Mouse (Mus musculus): ENCODE measurements around the gene Olfr531.

Gene Olfr531

DNA sequence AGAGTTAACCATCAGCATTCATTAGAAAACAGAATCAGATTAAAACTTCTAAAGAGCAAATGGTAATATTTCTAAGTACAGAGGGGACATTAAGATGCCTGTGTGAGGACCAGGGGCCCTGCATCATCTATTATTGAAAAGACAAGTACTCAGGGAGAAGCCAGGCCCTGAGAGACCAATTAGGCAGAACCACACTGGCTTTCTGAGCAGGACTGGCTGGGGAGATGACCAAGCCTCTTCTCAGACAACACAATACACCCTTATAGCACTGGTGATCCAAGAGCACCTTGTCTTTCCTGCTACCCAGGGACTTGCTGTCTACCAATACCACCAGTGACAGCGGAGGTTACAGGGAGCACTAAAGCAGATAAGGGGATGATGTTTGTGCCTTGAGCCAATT is at the start of gene Olfr531:
Gene Olfr531 (minus strand): TSS at position 101 of the 400 bp plus-strand sequence.
- DNase-seq: no peak

DNA sequence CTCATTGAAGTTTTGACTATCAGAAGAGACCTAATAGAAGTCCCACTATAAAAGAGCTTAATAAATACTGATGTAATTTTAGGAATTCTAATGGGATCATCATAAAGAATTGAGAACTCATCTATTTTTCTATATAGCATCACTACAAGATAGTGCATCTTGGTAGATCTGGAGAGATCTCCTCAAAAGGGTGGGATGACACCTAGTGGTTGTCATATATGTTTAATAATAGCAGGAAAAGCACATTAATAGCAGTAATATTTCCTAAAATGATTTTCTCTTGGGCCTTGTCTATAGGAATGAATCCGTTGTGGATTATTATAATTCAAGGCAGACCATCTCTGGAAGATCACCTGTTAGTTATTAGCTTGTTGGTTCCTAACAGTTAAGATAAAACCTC is 40.4 kb upstream of the Olfr531 start:
- no peak for DNase-seq

DNA sequence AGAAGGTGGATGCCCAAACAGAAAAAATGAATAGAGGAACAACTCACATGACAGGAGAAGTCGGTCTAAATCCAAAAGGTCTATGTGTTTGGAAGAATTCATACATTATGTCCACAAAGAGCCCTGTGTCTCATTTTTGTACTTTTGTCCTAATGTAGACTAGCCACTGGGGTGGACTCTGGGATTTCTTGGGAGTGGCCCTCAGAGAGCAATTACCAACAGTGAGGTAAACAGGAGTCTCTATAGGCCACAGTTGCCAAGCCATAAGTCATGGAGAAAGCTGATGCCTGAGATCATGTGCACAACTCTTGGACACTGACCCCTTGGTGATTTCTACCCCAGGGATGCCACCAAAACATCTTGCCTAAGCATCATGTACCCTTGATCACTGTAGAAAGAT is 18.8 kb upstream of the Olfr531 start, which contains the start of gene Olfr532:
Gene Olfr532 (minus strand): TSS at position 101 of the 400 bp plus-strand sequence.
- DNase-seq: no peak

DNA sequence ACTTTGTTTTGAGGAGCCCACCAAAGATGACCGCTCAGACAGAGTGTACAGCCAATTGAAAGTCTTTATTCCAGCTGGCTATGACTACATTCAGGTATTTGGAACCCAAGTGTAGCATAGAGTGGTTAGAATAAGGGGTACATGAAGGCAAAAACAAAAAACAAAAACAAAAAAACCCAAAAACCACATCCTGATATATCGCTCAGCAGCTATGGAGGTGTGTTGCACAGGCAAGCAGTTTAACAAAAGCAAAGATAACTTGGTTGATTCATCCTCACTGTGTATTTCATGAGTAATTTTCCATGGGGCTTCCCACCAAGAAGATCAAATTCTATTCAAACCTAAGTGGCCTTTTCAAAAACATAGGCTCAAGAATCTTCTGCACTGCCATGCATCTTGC is 25.8 kb downstream of the Olfr531 start:
- DNase-seq: no peak

DNA sequence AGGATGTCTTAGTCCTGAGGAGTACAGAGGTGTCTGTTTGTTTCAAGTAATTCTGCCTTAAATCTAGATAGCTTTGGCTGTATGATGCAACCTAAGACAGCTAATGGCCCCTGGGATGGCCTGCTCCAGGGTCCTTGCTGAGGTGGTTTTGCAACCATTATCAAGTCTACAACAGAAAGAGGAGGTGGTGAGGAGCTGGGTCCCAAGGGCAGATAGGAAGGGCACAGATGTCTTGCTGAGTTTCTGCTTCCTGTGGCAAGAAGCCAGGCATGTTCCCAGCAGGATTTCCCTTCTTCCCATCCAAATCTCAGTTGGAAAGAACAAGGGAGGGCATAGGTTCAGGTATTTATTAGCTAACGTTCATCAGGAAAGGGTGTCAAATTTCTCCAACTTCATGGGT is 26.5 kb downstream of the Olfr531 start, which contains the start of gene Olfr530:
Gene Olfr530 (minus strand): TSS at position 101 of the 400 bp plus-strand sequence.
- DNase-seq: no peak

DNA sequence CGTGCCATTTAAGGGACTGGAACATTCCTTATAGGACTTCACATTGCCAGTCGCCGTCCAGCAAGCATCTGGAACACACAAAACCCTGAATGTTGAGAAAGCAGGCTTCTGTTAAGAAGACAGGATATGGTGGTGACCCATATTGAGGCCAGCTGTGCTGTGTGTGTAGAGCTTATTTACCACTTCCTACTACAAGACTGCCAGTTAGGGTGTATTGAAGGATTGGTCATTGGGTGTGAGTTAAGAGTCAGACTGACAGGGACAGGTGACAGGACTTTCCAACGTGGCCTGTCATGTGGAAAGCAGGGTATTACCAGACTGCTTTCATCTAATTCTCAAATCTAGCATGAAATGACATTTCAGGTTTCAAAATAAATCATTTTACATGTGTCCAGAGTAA is 28.4 kb downstream of the Olfr531 start:
- no peak for DNase-seq

DNA sequence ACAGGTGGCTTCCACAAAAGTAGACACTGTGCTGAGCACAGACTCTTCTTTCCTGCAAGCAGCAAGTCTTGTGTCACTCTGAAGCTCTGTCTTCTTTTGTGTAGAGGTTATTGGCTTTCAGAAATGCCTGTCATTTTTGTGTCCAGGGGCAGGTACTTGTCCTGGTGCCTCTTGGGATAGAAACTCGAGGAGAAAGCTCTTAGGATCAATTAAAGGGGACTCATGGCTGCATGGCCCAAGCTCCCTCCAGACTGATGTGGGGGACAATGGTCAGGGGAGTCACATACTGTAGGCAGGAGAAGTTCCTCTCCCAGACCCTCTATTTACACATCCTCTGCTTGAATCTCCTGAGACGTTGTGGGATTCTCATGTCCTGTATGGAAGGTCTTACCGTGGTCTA is 41.1 kb downstream of the Olfr531 start, which contains the start of gene Olfr60:
Gene Olfr60 (minus strand): TSS at position 101 of the 400 bp plus-strand sequence.
- DNase-seq: no peak
